Mouse (Mus musculus) WW6 (cell line): ENCODE data around the gene Zfp607b.

ENCODE experiments used
- DNase-seq: peaks from one replicate; pipeline ENCODE4 v3.0.0-alpha.2; 2013; ENCODE audit warnings: low read depth, low spot score

The Zfp607b gene

DNA sequence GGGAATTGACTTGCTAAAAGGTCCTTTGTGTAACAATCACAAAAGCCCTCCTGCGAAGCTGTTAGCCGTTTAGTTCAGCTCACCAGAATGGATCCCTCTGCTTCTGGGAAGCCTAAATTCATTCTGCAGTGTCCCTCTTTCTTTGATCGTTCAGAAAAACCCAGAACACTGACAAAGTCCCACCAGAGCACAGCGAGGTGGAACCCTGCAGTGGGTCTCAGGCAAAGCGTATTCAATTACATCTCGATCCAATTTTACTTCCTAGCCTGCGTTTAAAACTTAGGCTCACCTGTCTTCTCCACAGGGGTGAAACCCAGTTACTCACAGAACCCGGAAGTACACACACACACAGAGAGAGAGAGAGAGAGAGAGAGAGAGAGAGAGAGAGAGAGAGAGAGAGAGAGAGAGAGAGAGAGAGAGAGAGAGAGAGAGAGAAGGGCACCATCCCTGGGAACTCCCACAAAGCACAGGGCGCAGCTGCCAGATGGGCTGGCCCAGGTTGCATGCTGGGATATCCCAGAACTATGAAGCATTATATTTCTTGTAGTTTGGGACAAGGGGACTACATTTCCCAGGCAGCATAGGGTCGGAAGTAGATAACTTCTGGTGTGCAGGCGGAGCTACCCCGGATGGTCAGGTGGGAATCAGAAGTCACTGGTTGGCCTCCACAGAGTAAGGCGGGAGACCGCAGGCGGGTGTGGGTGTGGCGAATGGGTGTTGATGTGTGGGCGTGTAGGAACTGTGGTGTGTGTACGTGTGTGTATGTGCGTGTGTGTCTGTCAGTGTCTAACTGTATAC, at the start of gene Zfp607b:
TSS of gene Zfp607b (plus strand) at position 526 of the 798 bp plus-strand sequence.
- peak; percentile 73 for DNase-seq

DNA sequence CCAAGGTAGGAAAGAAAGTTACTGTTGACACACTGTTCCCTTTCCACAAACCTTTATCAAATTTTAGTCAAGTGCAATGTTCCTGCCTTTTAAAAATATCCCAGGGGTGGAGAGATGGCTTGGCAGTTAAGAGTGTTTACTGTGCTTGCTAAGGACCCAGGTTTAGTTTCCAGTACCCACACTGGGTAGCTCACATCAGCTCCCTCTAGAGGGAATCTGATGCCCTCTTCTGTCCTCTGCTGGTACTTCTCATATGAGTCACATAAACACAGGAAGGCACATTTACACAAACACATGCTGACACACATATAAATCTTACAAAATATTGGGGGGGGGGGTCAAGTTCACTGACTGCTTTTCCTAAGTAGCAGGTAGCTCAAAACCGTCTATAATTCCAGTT, 44.7 kb upstream of the Zfp607b start:
- no peak for DNase-seq

DNA sequence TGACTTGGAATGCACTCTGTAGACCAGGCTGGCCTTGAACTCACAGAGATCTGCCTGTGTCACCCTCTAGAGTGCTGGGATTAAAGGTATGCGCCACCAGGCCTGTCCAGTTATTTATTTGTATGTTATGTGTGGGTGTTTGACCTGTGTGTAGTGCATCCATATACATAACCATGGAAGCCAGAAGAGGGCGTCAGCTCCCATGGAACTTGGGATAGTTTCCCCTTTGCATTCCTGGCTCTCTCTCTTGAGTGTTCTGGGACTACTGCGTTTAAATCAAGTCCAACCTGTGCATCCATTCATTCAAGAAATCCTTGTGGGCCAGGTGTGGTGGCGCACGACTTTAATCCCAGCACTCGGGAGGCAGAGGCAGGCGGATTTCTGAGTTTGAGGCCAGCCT, 42.6 kb upstream of the Zfp607b start:
- DNase-seq, result no peak

DNA sequence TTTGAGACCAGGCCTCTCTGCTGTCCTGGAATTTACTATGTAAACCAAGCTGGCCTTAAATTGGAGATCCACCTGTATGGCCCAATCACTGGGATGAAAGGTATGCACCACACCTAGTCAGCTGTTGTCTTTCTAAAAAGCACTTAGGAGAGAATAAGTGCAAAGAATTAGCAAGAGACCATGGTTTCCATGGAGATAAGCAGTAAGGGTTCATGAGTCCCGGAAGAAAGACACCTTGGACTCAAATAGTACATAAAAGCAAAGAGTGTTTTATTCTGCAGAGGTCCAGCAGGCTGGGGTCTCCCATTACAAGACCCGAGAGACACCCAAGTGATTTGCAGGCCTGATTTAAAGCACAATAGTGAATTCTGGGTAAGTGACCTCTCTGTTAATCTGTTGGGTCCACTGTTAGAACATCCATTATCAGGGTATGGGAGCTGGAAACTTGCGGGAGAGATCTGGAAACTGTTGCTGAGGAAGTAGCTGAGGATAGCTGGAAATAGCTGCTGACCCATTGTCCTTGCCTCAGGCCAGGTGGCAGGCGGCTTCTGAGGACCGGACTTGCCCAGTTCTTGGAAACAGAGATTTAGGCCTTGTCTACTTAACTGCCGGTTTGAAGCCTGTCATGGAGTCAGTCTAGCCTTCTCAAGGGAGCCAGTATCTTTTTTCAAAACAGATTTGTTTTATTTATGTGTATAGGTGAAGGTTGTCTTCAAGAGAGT, 41.7 kb upstream of the Zfp607b start:
- DNase-seq, result no peak

DNA sequence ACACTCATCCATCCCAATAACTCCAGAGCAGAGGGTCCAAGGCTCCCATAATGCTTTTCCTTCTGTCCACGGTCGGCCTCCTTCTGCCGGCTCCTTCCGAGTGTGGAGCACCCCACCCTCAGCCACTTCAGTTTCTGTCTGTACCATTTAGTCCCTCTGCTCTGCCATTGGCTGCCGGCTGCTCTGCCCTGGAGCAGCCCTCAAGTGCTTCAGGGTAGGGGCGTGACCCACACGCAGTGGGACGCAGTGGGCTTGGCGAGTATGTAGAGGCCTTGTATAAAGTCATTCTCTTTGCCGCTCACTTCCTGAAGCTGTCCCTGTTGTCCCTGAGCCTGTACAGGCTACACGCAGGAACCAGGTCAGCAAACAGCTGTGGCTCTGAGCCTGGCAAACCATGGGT, 39.4 kb upstream of the Zfp607b start:
- DNase-seq, result peak; percentile 62

DNA sequence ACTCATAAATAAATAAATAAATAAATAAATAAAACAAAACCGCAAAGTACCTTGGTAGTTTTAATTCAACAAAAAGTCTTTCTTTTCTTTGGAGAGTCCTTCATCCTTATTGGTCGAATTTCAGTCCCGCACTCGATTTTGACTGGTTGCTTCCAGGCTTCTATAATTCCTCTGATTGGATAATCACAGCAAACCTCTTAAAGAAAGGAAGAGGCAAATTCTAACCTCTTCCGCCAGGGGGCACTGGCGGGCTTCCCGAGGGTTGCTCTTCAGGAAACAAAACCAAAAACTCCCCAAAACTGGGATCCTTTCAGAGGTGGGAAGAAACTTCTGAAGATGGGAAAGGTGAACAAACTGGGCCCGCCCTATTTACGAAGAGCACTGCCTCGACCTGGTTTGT, 38.2 kb upstream of the Zfp607b start:
- DNase-seq, result peak; percentile 70

DNA sequence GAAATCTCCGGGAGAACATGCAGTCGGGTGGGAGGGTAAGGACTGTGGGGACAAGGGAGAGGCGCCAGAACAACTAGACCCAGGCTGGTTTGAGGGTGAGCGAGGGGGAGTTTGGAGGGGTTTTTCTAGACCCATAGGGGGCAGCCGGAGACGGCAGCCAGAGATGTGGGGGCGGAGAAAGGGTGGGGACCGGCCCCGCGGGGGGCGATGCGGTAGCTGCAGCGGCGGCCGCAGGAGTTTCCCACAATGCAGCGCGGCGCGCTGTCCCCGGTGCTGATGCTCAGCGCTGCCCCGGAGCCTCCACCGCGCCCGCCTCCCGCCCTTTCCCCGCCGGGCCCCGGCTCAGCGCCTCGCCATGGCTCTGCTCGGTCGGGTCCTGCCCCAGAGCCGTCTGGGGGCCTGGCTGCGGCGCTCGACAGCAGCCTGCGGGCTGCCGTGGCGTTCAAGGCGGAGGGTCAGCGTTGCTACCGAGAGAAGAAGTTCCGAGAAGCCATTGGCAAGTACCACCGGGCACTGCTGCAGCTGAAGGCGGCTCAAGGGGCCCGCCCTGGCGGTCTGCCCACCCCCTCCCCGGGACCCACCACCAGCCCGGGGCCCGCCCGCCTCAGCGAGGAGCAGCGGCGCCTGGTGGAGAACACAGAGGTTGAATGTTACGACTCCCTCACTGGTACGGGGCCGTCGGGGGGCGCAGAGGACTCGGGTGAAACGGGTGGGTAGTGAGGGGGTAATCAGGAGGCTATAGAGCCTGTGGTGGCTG, 35.3 kb upstream of the Zfp607b start, which contains the start of gene Ttc9b:
TSS of gene Ttc9b (plus strand) at position 235 of the 757 bp plus-strand sequence.
- no peak for DNase-seq

DNA sequence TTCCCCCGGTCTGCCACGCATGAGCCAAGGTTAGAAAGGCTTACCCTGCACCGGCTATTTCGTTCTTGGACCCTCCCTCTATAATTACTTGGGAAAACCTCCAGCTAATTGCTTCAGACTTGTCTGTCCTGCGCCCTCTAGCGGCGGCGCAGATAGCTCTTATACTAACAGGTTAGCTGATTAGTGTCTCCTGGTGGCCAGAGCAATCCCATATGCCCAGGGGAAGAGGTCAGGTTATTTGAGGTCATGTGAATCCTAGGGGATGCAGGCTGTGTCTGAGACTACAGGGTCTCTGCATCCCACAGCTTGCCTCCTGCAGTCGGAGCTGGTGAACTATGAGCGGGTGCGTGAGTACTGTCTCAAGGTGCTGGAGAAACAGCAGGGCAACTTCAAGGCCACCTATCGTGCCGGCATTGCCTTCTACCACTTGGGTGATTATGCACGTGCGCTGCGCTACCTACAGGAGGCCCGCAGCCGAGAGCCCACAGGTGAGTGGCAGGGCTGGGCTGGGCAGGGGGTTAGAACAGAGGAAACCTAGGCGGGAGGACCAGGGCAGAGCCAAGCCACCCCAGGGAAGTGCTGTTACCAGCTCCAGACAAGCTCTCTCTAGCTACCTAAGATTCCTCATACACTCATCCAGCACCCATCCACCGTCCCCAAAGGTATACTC, 34.4 kb upstream of the Zfp607b start:
- DNase-seq, result no peak

DNA sequence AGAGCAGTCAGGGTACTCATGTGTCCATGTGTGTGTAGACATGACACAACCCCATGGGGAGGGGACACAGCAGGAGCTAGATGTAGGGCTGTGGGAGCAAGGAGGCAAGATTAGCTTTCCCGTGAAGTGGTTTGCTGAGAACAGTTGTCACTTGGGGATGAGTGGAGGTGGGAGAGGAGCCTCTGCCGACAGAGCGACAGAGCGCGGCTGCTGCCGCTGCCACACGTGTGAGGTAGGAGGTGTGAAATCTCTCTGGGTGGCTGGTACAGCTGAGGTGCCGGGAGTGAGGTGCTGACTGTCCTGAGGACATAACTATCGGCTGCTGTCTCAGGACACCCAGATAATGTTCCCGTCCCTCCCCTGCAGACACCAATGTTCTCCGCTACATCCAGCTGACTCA, 33.6 kb upstream of the Zfp607b start:
- DNase-seq, result no peak

DNA sequence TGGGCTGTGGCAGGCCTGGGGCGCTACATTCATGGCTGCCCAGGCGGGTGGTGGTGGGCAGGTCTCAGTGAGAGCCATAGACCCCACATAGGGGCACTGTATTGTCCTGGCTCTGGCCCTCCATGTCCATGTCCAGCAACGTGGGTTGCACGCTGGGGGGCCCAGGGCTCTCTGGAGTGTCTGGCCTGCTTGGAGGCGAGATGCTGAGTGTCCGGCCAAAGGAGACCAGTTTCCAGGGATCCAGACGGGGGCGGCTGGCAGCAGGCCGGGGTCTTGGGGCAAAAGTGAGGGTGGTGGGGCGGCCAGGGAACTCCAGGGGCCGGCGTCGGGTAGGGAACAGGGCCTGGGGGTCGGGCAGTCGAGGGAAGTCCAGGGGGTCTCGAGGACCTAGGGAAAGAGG, 32.5 kb upstream of the Zfp607b start:
- no peak for DNase-seq

DNA sequence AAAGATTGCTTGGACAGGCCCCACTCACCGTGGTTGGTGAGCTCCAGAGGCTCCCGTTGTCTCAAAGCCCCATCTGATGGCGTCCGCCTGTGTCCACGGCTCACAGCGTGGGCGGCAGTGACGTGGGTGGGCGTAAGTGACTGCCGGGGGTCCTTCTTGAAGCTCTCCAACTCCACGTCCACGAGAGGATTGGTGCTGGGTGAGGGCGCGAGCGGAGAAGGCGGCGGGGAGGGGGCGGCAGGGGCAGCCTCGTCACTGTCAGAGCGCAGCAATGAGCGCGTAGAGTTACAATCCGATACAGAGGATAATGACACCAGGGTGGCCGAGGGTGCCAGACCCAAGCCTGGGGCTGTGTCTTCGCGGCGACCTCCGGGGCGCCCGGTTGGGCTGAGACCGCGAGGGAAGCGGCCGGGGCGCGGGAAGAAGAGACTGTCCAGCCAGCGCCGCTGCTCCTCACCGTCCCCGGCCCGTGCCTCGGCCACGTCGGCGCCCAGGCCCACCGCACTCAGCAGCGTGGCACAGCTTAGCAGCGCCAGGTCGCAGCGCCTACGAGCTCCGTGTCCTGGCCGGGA, 31.2 kb upstream of the Zfp607b start:
- no peak for DNase-seq

DNA sequence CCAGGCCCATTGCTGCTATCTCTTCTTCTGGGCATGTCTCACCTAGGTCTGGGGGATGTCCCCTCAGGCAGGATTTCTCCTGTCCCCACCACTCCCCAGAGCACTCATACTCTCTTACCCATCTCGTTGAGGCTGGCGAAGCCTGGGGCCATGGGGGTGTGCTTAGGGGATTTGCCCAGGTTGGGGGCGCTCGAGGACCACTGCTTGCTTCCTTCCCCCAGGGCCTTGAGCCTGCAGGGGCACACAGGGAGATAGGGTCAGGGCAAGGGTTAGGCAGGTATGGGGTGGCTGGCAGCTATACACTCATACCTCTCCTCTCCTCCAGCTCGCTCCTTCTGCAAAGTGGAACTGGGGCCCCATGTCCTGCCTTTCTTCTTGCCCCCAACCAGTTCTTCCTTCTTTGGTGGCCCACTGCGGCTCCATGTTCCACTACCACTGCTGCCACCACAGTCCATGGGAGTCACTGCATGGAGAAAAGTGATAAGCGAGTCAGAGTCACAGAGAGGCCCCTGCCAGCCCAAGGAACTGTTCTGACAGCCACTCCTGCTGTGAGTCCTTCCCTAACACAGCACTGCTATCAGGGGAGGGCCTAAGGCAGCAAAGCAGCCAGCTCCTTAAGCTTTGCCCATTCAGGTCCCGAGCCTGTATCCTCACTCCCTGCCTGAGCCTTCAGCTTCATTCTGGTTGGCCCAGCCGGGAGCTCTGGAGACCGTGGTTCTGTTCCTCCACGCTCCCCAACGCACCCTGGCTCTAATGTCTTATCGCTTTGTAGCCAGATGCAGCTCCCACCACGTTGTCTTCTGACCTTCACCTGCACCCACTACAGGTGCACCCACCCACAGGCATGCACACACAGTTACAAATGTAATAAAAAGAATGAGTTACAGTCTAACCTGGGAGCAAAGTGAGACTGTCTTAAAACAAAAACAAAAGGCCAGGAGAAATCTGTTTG, 30.2 kb upstream of the Zfp607b start:
- no peak for DNase-seq

DNA sequence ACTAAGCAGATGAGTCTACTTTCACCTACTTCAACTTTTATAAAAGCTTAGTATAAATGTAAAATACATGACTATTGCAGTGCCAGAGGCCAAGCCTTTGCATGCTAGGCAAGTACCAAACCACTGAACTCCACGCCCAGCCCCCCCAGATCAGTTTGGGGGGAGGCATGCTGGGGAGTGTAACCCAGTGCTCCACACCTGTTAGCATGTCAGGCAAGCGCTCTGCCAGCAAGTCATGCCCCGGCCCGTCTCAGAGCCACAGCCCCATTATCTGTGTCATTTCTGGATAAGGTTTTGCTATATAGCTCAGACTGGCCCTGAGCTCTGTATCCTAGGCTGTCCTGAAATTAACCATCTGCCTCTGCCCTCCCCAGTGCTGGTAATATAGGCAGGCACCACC, 27.1 kb upstream of the Zfp607b start:
- DNase-seq, result no peak

DNA sequence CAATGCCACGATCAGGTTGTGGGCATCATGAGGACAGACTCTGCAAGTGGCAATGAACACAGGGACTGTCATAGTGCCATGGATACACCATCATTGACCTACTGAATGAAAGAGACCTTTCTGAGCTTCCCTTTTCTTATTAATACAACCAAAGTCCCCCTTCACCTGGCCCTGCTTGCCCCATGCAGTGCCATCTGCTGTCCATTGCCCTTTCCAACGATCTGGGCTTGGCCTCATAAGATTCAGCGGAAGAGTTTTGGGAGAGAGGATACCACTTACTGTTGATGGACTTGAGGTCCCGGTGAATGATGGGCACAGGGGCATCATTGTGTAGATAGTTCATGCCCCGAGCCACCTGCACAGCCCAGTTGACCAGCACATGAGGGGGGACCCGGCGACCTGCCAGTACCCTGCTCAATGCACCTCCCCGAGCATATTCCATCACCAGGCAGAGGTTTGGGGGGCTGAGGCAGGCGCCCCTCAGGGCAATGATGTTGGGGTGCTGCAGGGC, 16.0 kb upstream of the Zfp607b start:
- no peak for DNase-seq

DNA sequence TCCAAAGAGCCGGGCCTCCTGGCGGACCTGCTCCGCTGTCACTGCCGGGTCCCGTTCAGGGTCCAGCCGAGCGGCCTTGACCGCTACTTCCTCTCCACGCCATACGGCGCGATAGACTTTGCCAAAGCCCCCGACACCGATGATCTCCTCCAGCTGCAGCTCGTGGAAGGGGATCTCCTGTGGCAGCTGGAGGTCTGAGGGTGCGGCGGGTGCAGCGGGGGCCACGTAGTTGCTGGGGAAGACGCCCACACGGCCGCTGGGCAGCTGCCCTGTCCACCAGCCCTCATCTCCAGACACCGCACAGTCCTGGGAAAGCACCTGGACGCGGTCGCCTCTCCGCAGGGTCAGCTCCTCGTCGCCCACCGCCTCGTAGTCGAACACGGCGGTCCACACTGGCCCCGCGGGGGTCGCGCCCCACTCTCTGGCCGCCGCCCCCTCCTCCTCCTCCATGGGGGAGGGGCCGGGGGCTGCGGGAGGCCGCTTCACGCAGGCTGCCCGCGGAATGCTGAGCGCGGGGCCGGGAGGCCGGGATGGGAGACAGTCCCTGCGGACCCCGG, 15.5 kb upstream of the Zfp607b start:
- DNase-seq, result no peak

DNA sequence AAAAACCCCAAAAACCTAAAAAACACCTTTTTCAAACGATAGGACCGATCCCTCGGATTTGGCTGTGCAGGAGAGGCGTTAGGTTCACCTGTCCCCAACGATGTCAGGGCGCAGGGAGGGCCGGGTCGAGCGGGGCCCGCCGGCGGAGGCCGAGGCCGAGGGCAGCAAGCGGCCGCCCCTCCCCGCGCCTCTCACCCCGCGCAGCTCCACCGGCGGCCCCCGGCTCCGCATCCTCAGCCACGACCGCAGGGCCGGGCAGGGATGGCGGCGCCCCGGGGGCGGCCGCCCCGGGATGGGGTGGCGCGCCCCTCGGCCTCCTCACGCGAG, 15.0 kb upstream of the Zfp607b start:
- no peak for DNase-seq

DNA sequence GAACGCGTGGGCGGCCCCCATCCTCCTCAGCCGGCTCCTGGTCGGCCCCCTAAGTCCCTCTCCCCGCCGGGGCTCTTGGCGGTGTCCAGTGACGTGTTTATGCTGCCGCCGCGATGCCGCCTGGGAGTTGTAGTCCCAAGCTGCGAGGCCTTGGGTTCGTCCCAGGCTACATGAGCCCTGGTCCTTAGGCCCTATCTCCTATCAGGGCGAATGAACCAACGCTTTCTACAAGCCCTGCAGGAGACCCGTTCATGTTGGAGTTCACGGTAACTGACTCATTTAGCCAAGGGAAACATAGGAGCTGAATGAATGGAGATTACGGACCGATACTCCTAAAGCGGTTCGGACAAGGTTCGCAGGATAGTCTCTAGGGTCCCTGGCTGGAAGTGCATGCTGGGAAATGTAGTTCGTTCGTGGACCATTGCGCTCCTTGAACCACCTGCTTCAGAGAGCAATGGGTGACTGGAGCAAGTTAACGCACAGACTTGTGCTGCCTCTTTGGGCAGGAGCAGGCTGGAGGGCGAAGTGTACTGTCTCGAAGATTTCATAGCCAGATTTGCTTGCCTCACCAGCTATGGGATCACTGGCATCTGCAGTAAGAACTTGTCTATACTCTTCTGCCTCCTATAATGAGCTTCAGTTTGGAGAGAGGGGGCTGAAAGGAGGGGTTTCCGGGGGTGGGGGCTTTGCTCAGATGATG, 14.5 kb upstream of the Zfp607b start, which contains the start of gene Map3k10:
TSS of gene Map3k10 (minus strand) at position 77 of the 700 bp plus-strand sequence.
- peak; percentile 89 for DNase-seq

DNA sequence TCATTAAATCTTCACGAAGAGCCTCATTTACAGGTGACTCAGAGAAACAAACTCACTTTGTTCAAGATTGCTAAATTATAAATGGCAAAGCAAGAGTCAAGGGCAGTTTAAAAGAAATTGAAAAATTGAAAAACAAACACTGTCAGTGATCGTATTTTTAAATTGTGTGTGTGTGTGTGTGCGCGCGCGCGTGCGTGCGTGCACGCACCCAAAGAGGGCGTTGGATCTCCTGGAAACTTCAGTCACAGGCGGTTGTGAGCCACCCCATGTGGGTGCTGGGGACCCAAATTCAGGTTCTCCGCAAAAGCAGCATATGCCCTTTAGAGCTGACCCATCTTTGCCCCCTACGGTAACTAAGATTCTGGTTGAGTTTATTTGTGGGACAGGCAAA, 13.9 kb upstream of the Zfp607b start:
- DNase-seq, result no peak

DNA sequence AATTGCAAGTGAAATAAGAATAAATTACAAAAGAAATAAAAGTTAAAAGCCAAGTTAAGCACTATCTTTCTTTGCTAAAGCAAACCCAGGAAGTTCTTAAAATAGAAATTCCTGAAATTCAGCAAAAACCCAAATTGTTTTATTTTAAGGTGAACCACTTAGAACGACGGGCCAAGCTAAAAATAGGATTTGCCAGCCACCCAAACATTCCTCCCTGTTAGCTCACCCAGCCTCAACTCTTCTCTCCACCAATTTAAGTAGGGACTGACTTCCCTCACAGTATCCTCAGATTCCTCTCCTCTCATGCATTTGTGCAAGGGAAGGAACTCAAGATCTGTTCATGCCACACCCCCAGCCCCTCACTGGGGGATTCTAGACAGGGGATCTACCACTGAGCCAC, 5.9 kb upstream of the Zfp607b start:
- DNase-seq, result no peak
